Mouse (Mus musculus) limb, embryonic 11.5 days (tissue): Measurements from ENCODE around the gene Ovol2. TPM values are rescaled to one million over a fixed set of nuclear protein-coding genes. Genes with fewer than 3 reads are reported as not detected.

Experiments used
- polyA plus RNA-seq: library from polyadenylated mRNA; unstranded; fragments of >200 nt; fragmentation: Nextera tagmentation; extraction: Ambion mirVana; gene quantifications from 2 replicates; pipeline ENCODE4 v1.2.1, GENCODE M21; 2014

Ovol2 gene
- polyA plus RNA-seq, 1 experiment from 2014 or later: 0.53 TPM

Other genes starting within 250 kb of the Ovol2 start
- gene Mgme1, start 61.5 kb downstream of the Ovol2 start, polyA plus RNA-seq: 21.6 and 22.6 TPM in 2 replicates
- gene Snx5, start 61.2 kb downstream of the Ovol2 start, polyA plus RNA-seq: 139 and 141 TPM in 2 replicates
- 43.9 and 47.8 TPM in 2 replicates for gene Kat14, start 36.8 kb upstream of the Ovol2 start, polyA plus RNA-seq
- 1.7 TPM in 1 of 2 replicates, not detected in the other for gene Pet117, start 36.9 kb upstream of the Ovol2 start, polyA plus RNA-seq
- 1.0 and 2.7 TPM in 2 replicates for gene Dzank1, start 195.3 kb upstream of the Ovol2 start, polyA plus RNA-seq
- gene Polr3f, start 195.6 kb upstream of the Ovol2 start, polyA plus RNA-seq: 32.2 and 33.9 TPM in 2 replicates
- 70.1 and 71.0 TPM in 2 replicates for gene Rbbp9, start 218.7 kb upstream of the Ovol2 start, polyA plus RNA-seq
- 103 and 104 TPM in 2 replicates for gene Sec23b, start 224.1 kb upstream of the Ovol2 start, polyA plus RNA-seq